ENCODE assay signal across 11 mouse cellular contexts in genomic region chr4:57953796-57954195, GRCm38 (mm10). TPM values are rescaled to one million over a fixed set of nuclear protein-coding genes. Genes with fewer than 3 reads are reported as not detected.
A peak's percentile ranks its signal among the peaks of the same experiment; 100 is the strongest.
DNase-seq lines count a peak whose midpoint lies in the region; ATAC-seq lines count a peak whose summit lies in the region.
"Had no signal": no experiment of that assay in that cellular context is flagged by ENCODE, and none has a peak within 500 bp of the region (broad histone marks: within the 10 kb centered on the region; RNA-seq: fewer than 3 reads in every experiment).

No protein-coding gene starts in this region.

- peaks cover 49% of the 10 kb centered on the region for H3K4me1 ChIP-seq in megakaryocyte, embryonic 14.5 days
- peaks cover 19% of the 10 kb centered on the region; the same call in 1 of the 2 replicates for H3K4me1 ChIP-seq in stomach, embryonic 16.5 days (ENCODE audit: control insufficient read depth, insufficient read depth, low read length)

- H3K27me3 ChIP-seq in megakaryocyte, embryonic 14.5 days (replicated peaks) = no peaks in the 10 kb centered on the region
- H3K27me3 ChIP-seq in stomach, embryonic 16.5 days (ENCODE audit: control insufficient read depth, insufficient read depth, low read length) = no peaks in the 10 kb centered on the region

- no peak for ATAC-seq in megakaryocyte, adult 5-6 weeks (ENCODE audit: poor library complexity, severe bottlenecking)
- ATAC-seq in stomach, embryonic 16.5 days (ENCODE audit: insufficient read depth, low FRiP score) = no peak

- H3K36me3 ChIP-seq in megakaryocyte, embryonic 14.5 days (replicated peaks; ENCODE audit: low read length) = peaks cover 51% of the 10 kb centered on the region
- peaks cover 23% of the 10 kb centered on the region for H3K36me3 ChIP-seq in stomach, embryonic 16.5 days (ENCODE audit: control insufficient read depth, insufficient read depth, low read length)

- H3K27ac ChIP-seq in stomach, embryonic 16.5 days (ENCODE audit: low read length) = no peak overlapping the region

- H3K4me3 ChIP-seq in megakaryocyte, embryonic 14.5 days (replicated peaks) = peak overlapping the region; percentile 74
- H3K4me3 ChIP-seq in stomach, embryonic 16.5 days (replicated peaks; ENCODE audit: low read length) = peak overlapping the region; percentile 1; the same call in 1 of the 2 replicates

- H3K4me2 ChIP-seq in stomach, embryonic 16.5 days (ENCODE audit: low read depth, low read length) = peak overlapping the region; percentile 59

- peaks cover 4% of the 10 kb centered on the region; the same call in 1 of the 2 replicates for H3K9me3 ChIP-seq in megakaryocyte, embryonic 14.5 days
- 0 out of 2 replicates have a peak, but pooled peaks cover 4% of the 10 kb centered on the region for H3K9me3 ChIP-seq in stomach, embryonic 16.5 days (replicated peaks; ENCODE audit: control insufficient read depth, low read length)

- no peak overlapping the region for H3K9ac ChIP-seq in stomach, embryonic 16.5 days (ENCODE audit: low read length)

- peak; percentile 11 for DNase-seq in cerebellum, adult 11-12 months
- DNase-seq in cerebellum, adult 9-10 months = no peak
- DNase-seq in kidney, postnatal 25 days = peak; percentile 54 to 70
- no peak for DNase-seq in lung, adult 18-20 months
- DNase-seq in gastrocnemius, adult 18-20 months (ENCODE audit: low spot score) = no peak
- DNase-seq: layer of hippocampus, postnatal 36 days had no signal

- WGBS in stomach, embryonic 16.5 days = 92% methylated on average over 7 of the region's 7 CpGs

RNA-seq across cellular contexts. Expression of gene Txn1, which starts 2.4 kb away (rescaled TPM):
- polyA plus RNA-seq in megakaryocyte, embryonic 14.5 days (2012; ENCODE audit: insufficient read depth, low replicate concordance) = 8.1 and 23.7 TPM in 2 replicates
- total RNA-seq in megakaryocyte, adult 5-6 weeks (2015) = 434 and 449 TPM in 2 replicates
- total RNA-seq in megakaryocyte, adult 5-6 weeks (2017) = 184 and 195 TPM in 2 replicates
- polyA plus RNA-seq in stomach, embryonic 16.5 days (2015; fragmentation: Nextera tagmentation; extraction: Ambion mirVana) = 451 and 475 TPM in 2 replicates
- total RNA-seq in gastrocnemius, adult 18-20 months (2021) = 10 to 100 TPM; 69.4 to 71.6 TPM

RNA-seq across cellular contexts. Expression of gene D630039A03Rik, which starts 37.7 kb away (rescaled TPM):
- polyA plus RNA-seq in megakaryocyte, embryonic 14.5 days (2012; ENCODE audit: insufficient read depth, low replicate concordance) = not detected in 2 replicates
- 0.27 TPM in 1 of 2 replicates, not detected in the other for total RNA-seq in megakaryocyte, adult 5-6 weeks (2015)
- total RNA-seq in megakaryocyte, adult 5-6 weeks (2017) = not detected in 2 replicates
- 11.9 and 13.8 TPM in 2 replicates for polyA plus RNA-seq in stomach, embryonic 16.5 days (2015; fragmentation: Nextera tagmentation; extraction: Ambion mirVana)
- total RNA-seq in gastrocnemius, adult 18-20 months (2021) = not detected

RNA-seq across cellular contexts. Expression of gene Txndc8, which starts 55.1 kb away (rescaled TPM):
- not detected in 2 replicates for polyA plus RNA-seq in megakaryocyte, embryonic 14.5 days (2012; ENCODE audit: insufficient read depth, low replicate concordance)
- total RNA-seq in megakaryocyte, adult 5-6 weeks (2015) = not detected in 2 replicates
- total RNA-seq in megakaryocyte, adult 5-6 weeks (2017) = not detected in 2 replicates
- polyA plus RNA-seq in stomach, embryonic 16.5 days (2015; fragmentation: Nextera tagmentation; extraction: Ambion mirVana) = not detected in 2 replicates
- not detected for total RNA-seq in gastrocnemius, adult 18-20 months (2021)
- total RNA-seq: heart, adult 8-10 months; layer of hippocampus, postnatal 36 days had no signal
- polyA plus RNA-seq: embryonic facial prominence, embryonic 11.5 days had no signal

Comparison
In these comparisons a context has a peak if more than half of its experiments do, and no peak if none do; other contexts are left out.
1. DNase-seq: peak in cerebellum, adult 11-12 months (single experiment) and kidney, postnatal 25 days (2 of 2); none in cerebellum, adult 9-10 months (single experiment), lung, adult 18-20 months (0 of 2) and gastrocnemius, adult 18-20 months (single experiment).